Mouse (Mus musculus): Measurements from ENCODE around the gene Epor.

Gene Epor

DNA sequence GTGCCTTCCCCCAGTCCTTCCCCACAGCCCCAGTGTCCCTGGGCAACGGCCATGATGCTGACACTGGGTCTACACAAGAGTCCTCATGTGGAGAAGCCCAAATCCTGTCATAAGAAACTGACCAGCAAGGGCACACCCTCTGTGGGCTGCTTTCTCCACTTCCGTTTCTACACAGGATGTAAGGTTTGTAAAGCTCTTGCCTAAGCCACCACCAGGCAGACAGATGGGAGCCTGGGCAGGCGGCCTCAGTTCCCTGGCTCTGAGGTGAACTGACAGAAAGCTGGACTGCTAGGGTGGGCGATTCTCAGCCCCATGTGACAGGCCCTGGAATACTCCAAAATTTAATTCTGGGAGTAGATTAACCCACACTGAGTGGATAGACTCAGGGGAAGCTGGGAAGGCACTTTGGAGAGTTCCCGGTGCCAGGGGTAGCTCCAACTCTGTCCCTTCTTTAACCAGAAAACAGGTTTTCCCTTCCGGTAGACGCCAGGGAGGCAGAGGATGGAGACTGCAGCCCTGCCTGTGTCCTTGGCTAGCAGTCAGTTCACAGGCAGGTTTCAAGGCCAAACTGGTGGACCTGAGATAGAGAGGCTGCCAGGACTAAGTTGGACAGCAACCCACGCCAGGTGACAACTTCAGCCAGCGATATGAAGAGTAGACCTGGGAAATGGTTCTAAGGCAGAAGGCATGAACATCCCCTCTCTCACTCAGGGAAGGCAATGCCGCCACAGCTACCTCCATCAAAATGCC is 53.7 kb downstream of the Epor start:
- DNase-seq (ENCODE audit: low read depth, low spot score), result no peak

All from A20 (cell line).